Mouse (Mus musculus): Measurements from ENCODE around the gene Pms2. TPM values are rescaled to one million over a fixed set of nuclear protein-coding genes. Genes with fewer than 3 reads are reported as not detected.

Gene Pms2
- total and polyA plus RNA-seq, 3 experiments, result 16.5 to 17.3 TPM; not detected in 1

DNA sequence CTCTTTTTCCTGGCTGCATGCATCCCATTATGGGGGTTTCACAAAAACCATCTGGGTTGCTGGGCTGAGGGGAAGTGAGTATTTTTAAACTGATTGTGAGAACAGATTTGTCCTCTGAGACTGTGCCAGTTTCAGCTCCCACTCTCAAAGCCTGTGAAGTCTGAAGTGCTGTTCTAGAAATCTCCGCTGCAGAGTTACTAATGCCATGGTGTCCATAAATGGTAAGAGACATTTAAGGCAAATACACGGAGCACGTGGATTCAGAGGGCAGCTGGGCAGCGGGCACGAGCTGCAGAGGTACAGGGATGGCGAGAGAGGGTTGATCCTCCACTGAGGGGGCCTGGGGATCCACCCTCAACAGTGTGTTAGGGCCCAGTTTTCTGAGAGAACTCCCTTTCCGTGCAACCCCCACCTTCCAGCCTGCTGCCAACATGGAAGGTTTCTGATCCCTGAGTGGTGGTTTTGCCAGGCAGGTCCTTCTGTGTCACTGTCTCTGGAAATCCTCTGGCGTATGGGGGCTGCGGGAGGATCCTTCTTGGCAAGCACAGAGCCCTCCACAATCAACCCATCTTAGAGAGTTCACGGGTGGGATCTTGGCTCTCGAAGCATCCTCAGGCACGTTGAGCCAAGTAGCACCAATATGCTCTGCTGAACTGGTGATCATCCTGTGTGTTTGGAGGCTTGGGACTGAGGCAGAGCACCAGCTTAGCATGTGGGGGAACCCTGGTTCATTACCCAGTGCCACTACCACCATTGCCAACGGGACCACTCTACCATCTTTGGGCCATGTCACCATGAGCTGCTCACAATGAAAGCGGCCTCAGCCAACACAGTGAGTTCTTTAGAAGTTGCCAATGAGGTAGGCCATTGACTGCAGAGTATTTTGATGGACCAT lies 33.7 kb downstream of the Pms2 start:
- DNase-seq (ENCODE audit: low read depth, low spot score), result no peak
- Histone ChIP-seq H3K4me1 (ENCODE audit: control insufficient read depth in 1 of 2, insufficient read depth in 2 of 2, low read length in 2 of 2) (no peaks in the 10 kb centered on the region), H3K9me3 (replicated peaks; ENCODE audit: insufficient read depth, low read length) (no peaks in the 10 kb centered on the region), H3K36me3 (ENCODE audit: control insufficient read depth in 1 of 2, insufficient read depth in 2 of 2, low read length in 2 of 2) (no peaks in the 10 kb centered on the region), H3K27ac (ENCODE audit: control insufficient read depth, low read depth, low read length) (no peak overlapping the region), H3K4me3 (ENCODE audit: control insufficient read depth in 1 of 2, insufficient read depth in 1 of 2, low read depth in 2 of 2, low read length in 2 of 2) (no peak overlapping the region), H3K27me3 (ENCODE audit: control insufficient read depth in 1 of 2, insufficient read depth in 2 of 2, low read length in 2 of 2) (no peaks in the 10 kb centered on the region), H3K9ac (ENCODE audit: control insufficient read depth, low read depth, low read length, poor library complexity, severe bottlenecking) (no peak overlapping the region), H3K79me2 (ENCODE audit: control insufficient read depth, insufficient read depth, low read length, poor library complexity) (no peaks in the 10 kb centered on the region)
- TF ChIP-seq MYB (IDR thresholded peaks at IDR 0.05; ENCODE audit: low read depth, low read length) (no peak), KAT2A (conservative IDR thresholded peaks at IDR 0.05; ENCODE audit: low read depth, low read length) (no peak), NELFE (IDR thresholded peaks at IDR 0.05; ENCODE audit: low read depth, low read length) (no peak), TAL1 (IDR thresholded peaks at IDR 0.05; ENCODE audit: low read length) (no peak), UBTF (IDR thresholded peaks at IDR 0.05; ENCODE audit: borderline replicate concordance, insufficient read depth, low read depth, low read length) (no peak), POLR2A (IDR thresholded peaks at IDR 0.05; ENCODE audit: control insufficient read depth in 1 of 2, insufficient read depth in 1 of 2, low read depth in 1 of 2, low read length in 2 of 2, poor library complexity in 1 of 2) (no peak), E2F4 (IDR thresholded peaks at IDR 0.05; ENCODE audit: borderline replicate concordance, low read depth, low read length) (no peak), NRF1 (IDR thresholded peaks at IDR 0.05; ENCODE audit: insufficient read depth, low read depth, low read length, poor library complexity, severe bottlenecking) (no peak), POLR2AphosphoS5 (IDR thresholded peaks at IDR 0.05; ENCODE audit: borderline replicate concordance, low read depth, low read length) (no peak), SIN3A (IDR thresholded peaks at IDR 0.05; ENCODE audit: low read length) (no peak)

DNA sequence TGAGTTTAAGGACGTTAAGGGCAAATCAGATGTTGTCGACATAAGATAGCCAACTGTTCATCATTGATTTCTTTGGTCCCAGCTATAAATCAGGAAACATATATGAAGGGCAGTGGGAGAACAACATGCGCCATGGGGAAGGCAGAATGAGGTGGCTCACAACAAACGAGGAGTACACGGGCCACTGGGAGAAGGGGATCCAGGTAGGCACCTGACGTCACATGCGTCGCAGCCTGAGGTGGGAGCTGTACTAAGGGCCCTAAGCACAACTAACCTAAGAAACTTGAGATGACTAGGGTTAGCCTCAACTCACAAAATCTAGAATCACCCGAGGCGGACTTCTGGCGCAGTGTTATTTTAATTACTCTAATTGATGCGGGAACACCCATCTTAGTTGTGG lies 38.6 kb downstream of the Pms2 start:
- Histone ChIP-seq H3K36me3 (ENCODE audit: control insufficient read depth in 1 of 2, insufficient read depth in 2 of 2, low read length in 2 of 2) (no peaks in the 10 kb centered on the region), H3K9ac (ENCODE audit: control insufficient read depth, low read depth, low read length, poor library complexity, severe bottlenecking) (no peak overlapping the region), H3K27me3 (ENCODE audit: control insufficient read depth in 1 of 2, insufficient read depth in 2 of 2, low read length in 2 of 2) (no peaks in the 10 kb centered on the region), H3K4me1 (ENCODE audit: control insufficient read depth in 1 of 2, insufficient read depth in 2 of 2, low read length in 2 of 2) (no peaks in the 10 kb centered on the region), H3K4me3 (ENCODE audit: control insufficient read depth in 1 of 2, insufficient read depth in 1 of 2, low read depth in 2 of 2, low read length in 2 of 2) (no peak overlapping the region), H3K9me3 (replicated peaks; ENCODE audit: insufficient read depth, low read length) (no peaks in the 10 kb centered on the region), H3K27ac (ENCODE audit: control insufficient read depth, low read depth, low read length) (no peak overlapping the region), H3K79me2 (ENCODE audit: control insufficient read depth, insufficient read depth, low read length, poor library complexity) (no peaks in the 10 kb centered on the region)
- TF ChIP-seq GATA1 (IDR thresholded peaks at IDR 0.05; ENCODE audit: low read depth, low read length) (no peak), ZNF384 (IDR thresholded peaks at IDR 0.05; ENCODE audit: low read depth, low read length) (no peak), MYC (IDR thresholded peaks at IDR 0.05; ENCODE audit: low read depth, low read length) (no peak)
- no peak for DNase-seq (ENCODE audit: low read depth, low spot score)

DNA sequence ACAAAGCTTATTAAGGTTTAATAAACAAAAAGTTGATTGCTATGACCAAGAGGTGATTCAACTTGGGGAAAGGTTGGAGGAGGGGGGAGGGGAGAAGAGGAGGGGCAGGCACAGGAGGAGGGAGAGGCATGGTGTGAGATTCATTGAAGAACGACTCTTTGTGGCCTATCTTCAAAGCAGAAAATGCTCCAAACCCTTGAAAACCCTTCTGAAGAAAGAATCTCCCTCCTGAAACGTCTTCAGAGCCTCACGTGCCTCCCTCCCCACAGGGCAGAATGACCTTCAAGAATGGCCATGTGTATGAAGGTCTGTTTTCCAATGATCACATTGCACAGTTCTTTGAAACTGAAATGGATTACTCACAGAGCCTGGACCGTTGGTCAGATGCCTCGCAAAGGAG lies 40.3 kb downstream of the Pms2 start:
- no peak for DNase-seq (ENCODE audit: low read depth, low spot score)
- Histone ChIP-seq H3K79me2 (ENCODE audit: control insufficient read depth, insufficient read depth, low read length, poor library complexity) (no peaks in the 10 kb centered on the region), H3K4me3 (ENCODE audit: control insufficient read depth in 1 of 2, insufficient read depth in 1 of 2, low read depth in 2 of 2, low read length in 2 of 2) (no peak overlapping the region), H3K9ac (ENCODE audit: control insufficient read depth, low read depth, low read length, poor library complexity, severe bottlenecking) (no peak overlapping the region), H3K27me3 (ENCODE audit: control insufficient read depth in 1 of 2, insufficient read depth in 2 of 2, low read length in 2 of 2) (no peaks in the 10 kb centered on the region), H3K36me3 (ENCODE audit: control insufficient read depth in 1 of 2, insufficient read depth in 2 of 2, low read length in 2 of 2) (no peaks in the 10 kb centered on the region), H3K4me1 (ENCODE audit: control insufficient read depth in 1 of 2, insufficient read depth in 2 of 2, low read length in 2 of 2) (no peaks in the 10 kb centered on the region), H3K27ac (ENCODE audit: control insufficient read depth, low read depth, low read length) (no peak overlapping the region), H3K9me3 (replicated peaks; ENCODE audit: insufficient read depth, low read length) (no peaks in the 10 kb centered on the region)
- TF ChIP-seq EP300 (IDR thresholded peaks at IDR 0.05; ENCODE audit: low read depth in 1 of 2, low read length in 2 of 2), result no peak
- no peak for TF ChIP-seq BHLHE40 (IDR thresholded peaks at IDR 0.05; ENCODE audit: borderline replicate concordance, low read depth, low read length)
